ENCODE assay signal across 23 mouse cellular contexts in genomic region chrX:38642183-38642582, GRCm38 (mm10). TPM values are rescaled to one million over a fixed set of nuclear protein-coding genes. Genes with fewer than 3 reads are reported as not detected.
DNase-seq lines count a peak whose midpoint lies in the region; ATAC-seq and TF ChIP-seq lines count a peak whose summit lies in the region.
"Had no signal": no experiment of that assay in that cellular context is flagged by ENCODE, and none has a peak within 500 bp of the region (broad histone marks: within the 10 kb centered on the region; RNA-seq: fewer than 3 reads in every experiment).

No protein-coding gene starts in this region.

- DNase-seq in heart, adult 11 months = peak; percentile 24
- DNase-seq in heart, adult 18-20 months = no peak
- no peak for DNase-seq in left cerebral cortex, postnatal 4 days
- no peak for DNase-seq in frontal cortex, postnatal 14 days (ENCODE audit: low spot score in 2 of 2)
- DNase-seq: adrenal gland, adult 2 months; cerebellum, adult 9-11 months; gastrocnemius, postnatal 25 days; heart, postnatal 10 days; layer of hippocampus, postnatal 36 days; liver, embryonic 13.5 days; right cerebral cortex, postnatal 25 days; thymus, adult 2 months had no signal

- ATAC-seq in hematopoietic stem cell, adult 5-6 weeks (replicated peaks in 1 of 2; ENCODE audit: insufficient read depth in 1 of 2, low FRiP score in 2 of 2, low TSS enrichment in 1 of 2, low read depth in 1 of 2, poor library complexity in 2 of 2, severe bottlenecking in 2 of 2) = peak; percentile 27 to 51; a peak in 2 of 4 replicates
- peak; percentile 94 for ATAC-seq in megakaryocyte progenitor cell, adult 5-6 weeks (replicated peaks; ENCODE audit: poor library complexity)
- ATAC-seq in CD4-positive, CD25-positive, alpha-beta regulatory T cell, adult 4 months = no peak
- ATAC-seq: forebrain, embryonic 14.5 days; midbrain, embryonic 15.5 days had no signal

- H3K27ac ChIP-seq in bone marrow, adult 2 months (ENCODE audit: control insufficient read depth, insufficient read depth, low read depth, low read length, poor library complexity) = peak overlapping the region; percentile 27; the same call in 1 of the 2 replicates
- H3K27ac ChIP-seq: heart, embryonic 10.5 days; hindbrain, embryonic 13.5 days; liver, embryonic 13.5 days; lung, embryonic 15.5 days; midbrain, embryonic 15.5 days had no signal

- WGBS in bone marrow, adult 2 months = 34% methylated on average over 4 of the region's 4 CpGs

- no peaks in the 10 kb centered on the region for H3K4me1 ChIP-seq in bone marrow, adult 2 months (ENCODE audit: control insufficient read depth, insufficient read depth, low read length)
- H3K4me1 ChIP-seq: embryonic facial prominence, embryonic 12.5 days; heart, embryonic 10.5 days; hindbrain, embryonic 13.5 days; liver, embryonic 13.5 days; lung, embryonic 15.5 days; megakaryocyte, embryonic 14.5 days; midbrain, embryonic 15.5 days had no signal

- H3K4me3 ChIP-seq in bone marrow, adult 2 months (replicated peaks; ENCODE audit: control insufficient read depth, low read depth, low read length) = no peak overlapping the region
- H3K4me3 ChIP-seq: embryonic facial prominence, embryonic 12.5 days; heart, embryonic 10.5 days; hindbrain, embryonic 13.5 days; liver, embryonic 13.5 days; lung, embryonic 15.5 days; megakaryocyte, embryonic 14.5 days; midbrain, embryonic 15.5 days had no signal

- intact Hi-C loops in left cerebral cortex, postnatal 4 days (cut with DNase I) = no loop called here

- no peak for TF ChIP-seq POLR2A in bone marrow, adult 2 months (IDR thresholded peaks at IDR 0.05; ENCODE audit: borderline replicate concordance, control insufficient read depth, low read depth, low read length)

- no peak for TF ChIP-seq CTCF in bone marrow, adult 2 months (IDR thresholded peaks at IDR 0.05; ENCODE audit: control insufficient read depth, insufficient read depth, low read length)

RNA-seq across cellular contexts. Expression of gene C1galt1c1, which starts 7.3 kb away (rescaled TPM):
- 10 to 100 TPM; 10.0 to 13.3 TPM for total RNA-seq in heart, adult 18-20 months (2021)
- polyA plus RNA-seq in bone marrow, adult 2 months (2011; ENCODE audit: insufficient read depth, insufficient read length, low replicate concordance, missing spikeins) = 5.8 and 8.0 TPM in 2 replicates
- total RNA-seq in hematopoietic stem cell, adult 5-6 weeks (2017) = 31.2 and 43.7 TPM in 2 replicates
- 72.7 and 90.6 TPM in 2 replicates for total RNA-seq in megakaryocyte progenitor cell, adult 5-6 weeks (2015)
- 88.5 and 99.7 TPM in 2 replicates for total RNA-seq in megakaryocyte progenitor cell, adult 5-6 weeks (2017)
- total RNA-seq in left cerebral cortex, postnatal 4 days (2021) = 10 to 100 TPM; 12.7 to 14.1 TPM
- 10 to 100 TPM; 22.2 to 23.3 TPM for polyA plus RNA-seq in CD4-positive, CD25-positive, alpha-beta regulatory T cell, adult 4 months (2017; shearing (Covaris generic))

RNA-seq across cellular contexts. Expression of gene Mcts1, which starts 41.8 kb away (rescaled TPM):
- total RNA-seq in heart, adult 18-20 months (2021) = 10 to 100 TPM; 38.2 to 44.1 TPM
- polyA plus RNA-seq in bone marrow, adult 2 months (2011; ENCODE audit: insufficient read depth, insufficient read length, low replicate concordance, missing spikeins) = 63.0 and 105 TPM in 2 replicates
- total RNA-seq in hematopoietic stem cell, adult 5-6 weeks (2017) = 44.0 and 66.5 TPM in 2 replicates
- total RNA-seq in megakaryocyte progenitor cell, adult 5-6 weeks (2015) = 112 and 140 TPM in 2 replicates
- total RNA-seq in megakaryocyte progenitor cell, adult 5-6 weeks (2017) = 42.1 and 46.7 TPM in 2 replicates
- total RNA-seq in left cerebral cortex, postnatal 4 days (2021) = 10 to 100 TPM; 98.1 to 99.0 TPM
- 100 to 1,000 TPM; 110 to 133 TPM for polyA plus RNA-seq in CD4-positive, CD25-positive, alpha-beta regulatory T cell, adult 4 months (2017; shearing (Covaris generic))
